Mouse (Mus musculus): ENCODE measurements at regions not wholly inside any gene's neighbourhood (a gene's known extent, or its start where the extent isn't known, plus 50 kb on each side); places are given as distances from the start of the nearest gene placed in this dataset.

- TF ChIP-seq CTCF (IDR thresholded peaks at IDR 0.05; ENCODE audit: low read depth, low read length): no peak
- no peak for TF ChIP-seq POLR2A (IDR thresholded peaks at IDR 0.05; ENCODE audit: borderline replicate concordance, low read depth, low read length)
Measured at GRCm38 (mm10) chr13:81041646-81042045, 158.5 kb downstream of the Arrdc3 start.
